Mouse (Mus musculus) brain, embryonic 14.5 days (tissue): ENCODE measurements around the gene Fam20a.

ENCODE experiments used
- CTCF ChIP-seq: fragments of 200-500 bp; IDR thresholded peaks from 2 replicates; pipeline ENCODE4 v1.5.1; 2012; ENCODE audit warnings: inconsistent platforms, mild to moderate bottlenecking, moderate library complexity, borderline replicate concordance; ENCODE audit not compliant: insufficient read depth, insufficient read length; ENCODE audit errors: extremely low read depth
- POLR2A ChIP-seq: fragments of 200-500 bp; IDR thresholded peaks from 2 replicates; pipeline ENCODE4 v1.6.1; 2012; ENCODE audit warnings: mild to moderate bottlenecking, inconsistent platforms, borderline replicate concordance; ENCODE audit not compliant: poor library complexity, insufficient read depth, insufficient read length, severe bottlenecking; ENCODE audit errors: extremely low read depth

- TF ChIP-seq CTCF (no peak), POLR2A (no peak)
Measured at GRCm38 (mm10) chr11:109635871-109636395, 86.1 kb downstream of the Fam20a start.
